Comparison of ENCODE assay signal across 8 mouse cellular contexts in the genomic region with DNA sequence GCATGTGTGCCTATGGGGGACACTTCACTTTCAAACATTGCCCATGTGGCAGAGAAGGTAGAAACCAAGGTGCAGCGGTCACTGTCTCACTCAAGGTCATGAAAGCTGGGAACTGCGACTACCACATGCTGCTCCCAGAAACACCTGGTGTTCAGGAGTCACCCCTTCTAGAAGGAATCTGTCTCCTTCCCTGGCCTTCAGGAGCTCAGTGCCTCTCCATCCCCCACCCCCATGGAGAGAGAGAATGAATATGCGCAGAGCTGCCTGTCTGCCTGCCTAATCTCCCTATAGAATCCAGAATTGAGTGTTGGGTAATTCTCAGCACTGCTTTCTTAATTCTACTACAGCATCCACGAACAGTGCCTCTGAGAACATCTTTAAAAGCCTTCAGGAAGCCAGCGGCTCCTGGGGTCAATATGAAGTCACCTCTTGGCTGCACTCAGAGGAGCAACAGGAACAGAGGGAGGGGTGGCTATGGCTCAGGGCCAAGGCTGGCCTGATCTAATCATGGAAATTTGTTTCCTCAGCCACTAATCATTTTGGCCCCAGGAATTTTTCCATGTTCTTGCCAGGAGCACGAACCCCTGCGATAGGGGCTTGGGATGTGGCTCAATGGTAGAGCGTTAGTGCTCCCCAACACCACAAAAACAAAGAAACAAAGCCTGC. TPM values are rescaled to one million over a fixed set of nuclear protein-coding genes. Genes with fewer than 3 reads are reported as not detected.
A peak's percentile ranks its signal among the peaks of the same experiment; 100 is the strongest.
DNase-seq lines count a peak whose midpoint lies in the region; ATAC-seq lines count a peak whose summit lies in the region.

No protein-coding gene starts in this region.

- WGBS in forebrain, embryonic 13.5 days: 53% methylated on average over 8 of the region's 8 CpGs

- H3K27me3 ChIP-seq in forebrain, embryonic 13.5 days: no peaks in the 10 kb centered on the region

- no peak overlapping the region for H3K4me3 ChIP-seq in forebrain, embryonic 13.5 days

- no peak overlapping the region for H3K4me2 ChIP-seq in forebrain, embryonic 13.5 days

- H3K9ac ChIP-seq in forebrain, embryonic 13.5 days: no peak overlapping the region

- no peaks in the 10 kb centered on the region for H3K9me3 ChIP-seq in forebrain, embryonic 13.5 days (replicated peaks)

- no peaks in the 10 kb centered on the region for H3K36me3 ChIP-seq in forebrain, embryonic 13.5 days (ENCODE audit: poor library complexity, severe bottlenecking)

- no peak overlapping the region for H3K27ac ChIP-seq in forebrain, embryonic 13.5 days

- H3K4me1 ChIP-seq in forebrain, embryonic 13.5 days: peaks cover 17% of the 10 kb centered on the region

- peak; percentile 34 to 46 for DNase-seq in cerebellum, postnatal 14 days
- DNase-seq in cerebellum, postnatal 36 days: no peak
- peak; percentile 83 for DNase-seq in gastrocnemius, postnatal 25 days
- DNase-seq in kidney, adult 18-20 months: peak; percentile 65
- DNase-seq in lung, postnatal 36 days: peak; percentile 81
- no peak for DNase-seq in left cerebral cortex, adult 11 months (ENCODE audit: low spot score)
- no peak for DNase-seq in layer of hippocampus, adult 18-20 months (ENCODE audit: low spot score in 2 of 2)

- ATAC-seq in forebrain, embryonic 13.5 days: no peak

RNA-seq across cellular contexts. Expression of a gene that starts 24.7 kb away (rescaled TPM):
- total RNA-seq in gastrocnemius, postnatal 25 days (2021): under 1 TPM; 0.83 to 0.90 TPM
- polyA plus RNA-seq in forebrain, embryonic 13.5 days (2015; fragmentation: Nextera tagmentation; extraction: Ambion mirVana): 5.8 and 6.5 TPM in 2 replicates
- under 1 TPM; 0.57 to 0.91 TPM for total RNA-seq in layer of hippocampus, adult 18-20 months (2021)

Comparison
In these comparisons a context has a peak if more than half of its experiments do, and no peak if none do; other contexts are left out.
1. DNase-seq: peak in cerebellum, postnatal 14 days (2 of 2), gastrocnemius, postnatal 25 days (single experiment), kidney, adult 18-20 months (single experiment) and lung, postnatal 36 days (single experiment); none in cerebellum, postnatal 36 days (0 of 2), left cerebral cortex, adult 11 months (single experiment) and layer of hippocampus, adult 18-20 months (0 of 2).